Mouse (Mus musculus) kidney, postnatal 4 days (tissue): Measurements from ENCODE around the gene Dnajc28.
"Not testable (repeated sequence)": the region's sequence is repeated elsewhere in the genome, so short reads cannot be mapped to it uniquely, and the experiment has no call there.

Experiments used
- DNase-seq, 2 experiments: peaks; one replicate each; pipeline ENCODE4 v3.0.0; 2021; ENCODE audit warnings: mixed read lengths in 2 of 2

Gene Dnajc28

DNA sequence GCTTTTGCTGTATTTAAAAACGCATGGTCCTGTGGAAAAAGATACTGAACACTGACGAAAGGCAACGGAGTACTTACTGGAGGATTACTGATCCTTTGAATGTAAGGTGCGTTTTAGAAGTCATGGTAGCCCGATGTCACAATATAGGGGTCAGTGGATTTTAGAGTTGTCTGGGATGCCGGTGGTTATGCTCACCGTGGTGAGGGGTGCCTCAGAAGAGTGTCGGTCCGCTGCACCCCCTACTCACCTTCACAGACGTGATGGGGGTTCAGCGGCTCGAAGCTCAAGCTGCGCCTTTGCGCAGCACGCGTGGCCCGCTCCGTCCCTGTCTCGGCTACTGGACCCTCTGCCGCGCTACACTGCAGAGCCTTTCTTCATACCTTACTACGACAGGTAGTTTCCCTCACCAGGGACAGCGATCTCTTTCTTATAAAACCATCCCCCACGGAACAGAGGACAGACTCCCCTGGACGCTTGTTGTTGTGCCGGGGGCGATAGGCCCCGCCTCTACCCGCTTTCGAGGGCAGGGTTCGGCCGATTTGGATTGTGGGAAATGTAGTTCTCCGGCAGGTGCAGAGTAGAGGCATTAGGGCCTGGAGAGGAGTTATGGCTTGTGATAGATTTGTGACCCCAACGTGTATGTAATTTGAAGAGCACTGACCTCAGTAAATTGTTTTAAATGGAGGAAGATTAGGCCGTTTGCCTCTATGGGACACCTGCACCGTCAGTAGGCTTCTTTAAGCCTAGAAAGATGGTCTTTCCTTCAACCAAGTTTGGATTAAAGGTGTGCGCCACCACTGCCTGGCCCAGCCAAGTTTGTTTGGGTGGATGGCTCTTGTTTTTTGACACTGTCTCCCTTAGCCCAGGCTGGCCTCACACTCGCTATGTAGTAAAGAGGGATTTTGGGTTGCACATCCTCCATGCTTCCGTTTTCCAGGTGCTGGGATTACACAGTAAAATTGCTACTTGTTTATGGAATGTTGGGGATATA is at the start of gene Dnajc28:
Dnajc28 (minus strand) TSS at position 516 of the 991 bp plus-strand sequence.
- DNase-seq, result peak; percentile 80 to 84

DNA sequence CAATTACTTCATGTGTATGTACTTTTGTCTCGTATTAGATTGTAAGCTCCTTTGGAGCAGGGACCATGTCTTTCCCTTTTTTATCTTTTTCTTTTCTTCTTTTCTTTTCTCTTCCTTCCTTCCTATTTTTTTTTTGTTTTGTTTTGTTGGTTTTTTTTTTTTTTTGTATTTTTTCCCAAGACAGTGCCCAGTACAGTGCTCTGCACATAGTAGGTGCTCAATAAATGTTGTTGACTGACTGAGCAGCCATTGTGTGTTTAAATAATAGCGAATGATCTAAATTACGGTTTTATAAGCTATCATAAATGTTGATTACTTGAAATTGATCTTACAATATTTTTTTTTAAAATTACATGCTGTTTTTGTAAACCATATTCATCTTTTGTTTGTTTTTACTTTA is 45.0 kb upstream of the Dnajc28 start:
- no peak for DNase-seq

DNA sequence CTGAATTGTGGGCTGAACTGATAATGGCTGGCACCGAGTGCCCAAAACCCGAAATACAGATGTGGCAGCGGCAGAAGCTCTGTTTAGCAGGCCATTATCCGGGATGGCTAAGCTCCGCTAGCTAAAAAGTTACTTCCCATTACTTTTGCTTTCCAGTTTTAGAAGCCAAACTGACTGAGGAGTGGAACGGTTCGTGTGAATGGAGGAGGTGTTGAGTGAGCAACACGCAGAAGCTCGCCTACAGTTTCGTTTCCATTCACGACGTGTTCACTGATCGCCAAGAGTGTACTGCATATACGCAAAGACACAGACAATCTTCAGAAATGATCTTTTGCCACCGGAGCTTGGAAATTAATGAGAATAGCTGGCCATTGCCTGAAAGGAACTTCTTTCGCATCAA is 43.5 kb upstream of the Dnajc28 start:
- no peak for DNase-seq

DNA sequence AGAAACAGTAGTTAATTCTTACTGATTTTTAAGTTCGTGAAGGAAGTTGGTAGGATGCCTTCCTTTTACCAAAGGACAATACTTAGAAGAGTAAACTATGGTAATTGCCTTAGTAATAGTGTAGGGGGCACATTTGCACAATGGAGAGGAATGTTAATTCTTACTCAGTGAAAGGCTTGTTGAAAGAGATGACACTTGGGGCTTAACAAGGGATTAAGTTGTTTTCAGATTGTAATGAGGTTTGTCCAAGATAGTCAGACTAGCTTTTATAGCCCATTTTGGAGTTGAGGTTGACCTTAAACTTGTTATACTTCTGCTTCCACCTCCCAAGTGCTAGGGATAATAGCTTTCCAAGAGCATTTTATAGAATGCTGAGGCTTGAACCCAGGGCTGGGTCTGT is 42.6 kb upstream of the Dnajc28 start:
- no peak for DNase-seq

DNA sequence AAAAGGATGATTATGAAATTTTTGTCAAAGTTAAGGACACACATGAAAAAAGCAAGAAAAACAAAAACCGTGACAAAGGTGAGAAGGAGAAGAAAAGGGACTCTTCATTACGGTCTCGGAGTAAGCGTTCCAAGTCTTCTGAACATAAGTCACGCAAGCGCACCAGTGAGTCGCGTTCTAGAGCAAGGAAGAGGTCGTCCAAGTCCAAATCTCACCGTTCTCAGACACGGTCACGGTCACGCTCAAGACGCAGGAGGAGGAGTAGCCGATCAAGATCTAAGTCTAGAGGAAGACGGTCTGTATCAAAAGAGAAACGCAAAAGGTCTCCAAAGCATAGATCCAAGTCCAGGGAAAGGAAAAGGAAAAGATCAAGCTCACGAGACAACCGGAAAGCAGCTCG is 41.0 kb upstream of the Dnajc28 start:
- DNase-seq, result no peak

DNA sequence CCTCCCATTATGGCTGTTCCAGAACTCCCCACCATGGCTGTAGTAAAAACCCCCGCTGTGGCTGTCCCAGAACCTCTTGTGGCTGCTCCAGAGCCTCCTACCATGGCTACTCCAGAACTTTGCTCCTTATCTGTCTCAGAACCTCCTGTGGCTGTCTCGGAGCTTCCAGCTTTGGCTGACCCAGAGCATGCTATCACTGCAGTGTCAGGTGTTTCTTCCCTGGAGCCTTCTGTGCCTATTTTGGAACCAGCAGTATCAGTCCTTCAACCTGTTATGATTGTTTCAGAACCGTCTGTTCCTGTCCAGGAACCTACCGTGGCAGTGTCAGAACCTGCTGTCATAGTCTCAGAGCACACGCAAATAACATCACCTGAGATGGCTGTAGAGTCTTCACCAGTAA is 39.6 kb upstream of the Dnajc28 start:
- DNase-seq, result no peak

DNA sequence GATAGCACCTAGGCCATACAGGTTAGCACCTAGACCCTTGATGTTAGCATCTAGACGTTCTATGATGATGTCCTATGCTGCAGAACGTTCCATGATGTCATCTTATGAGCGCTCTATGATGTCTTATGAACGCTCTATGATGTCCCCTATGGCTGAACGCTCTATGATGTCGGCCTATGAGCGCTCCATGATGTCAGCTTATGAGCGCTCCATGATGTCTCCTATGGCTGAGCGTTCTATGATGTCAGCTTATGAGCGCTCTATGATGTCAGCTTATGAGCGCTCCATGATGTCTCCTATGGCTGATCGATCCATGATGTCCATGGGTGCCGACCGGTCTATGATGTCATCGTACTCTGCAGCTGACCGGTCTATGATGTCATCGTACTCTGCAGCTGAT is 38.5 kb upstream of the Dnajc28 start:
- DNase-seq, result no peak

DNA sequence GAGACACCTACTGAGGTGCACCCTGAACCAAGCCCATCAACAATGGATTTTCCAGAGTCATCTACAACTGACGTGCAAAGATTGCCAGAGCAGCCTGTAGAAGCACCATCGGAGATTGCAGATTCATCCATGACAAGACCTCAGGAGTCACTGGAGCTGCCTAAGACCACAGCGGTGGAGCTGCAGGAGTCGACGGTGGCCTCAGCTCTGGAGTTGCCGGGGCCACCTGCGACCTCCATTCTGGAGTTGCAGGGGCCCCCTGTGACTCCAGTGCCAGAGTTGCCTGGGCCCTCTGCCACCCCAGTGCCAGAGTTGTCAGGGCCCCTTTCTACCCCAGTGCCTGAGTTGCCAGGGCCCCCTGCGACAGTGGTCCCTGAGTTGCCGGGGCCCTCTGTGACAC is 36.5 kb upstream of the Dnajc28 start:
- DNase-seq, result no peak

DNA sequence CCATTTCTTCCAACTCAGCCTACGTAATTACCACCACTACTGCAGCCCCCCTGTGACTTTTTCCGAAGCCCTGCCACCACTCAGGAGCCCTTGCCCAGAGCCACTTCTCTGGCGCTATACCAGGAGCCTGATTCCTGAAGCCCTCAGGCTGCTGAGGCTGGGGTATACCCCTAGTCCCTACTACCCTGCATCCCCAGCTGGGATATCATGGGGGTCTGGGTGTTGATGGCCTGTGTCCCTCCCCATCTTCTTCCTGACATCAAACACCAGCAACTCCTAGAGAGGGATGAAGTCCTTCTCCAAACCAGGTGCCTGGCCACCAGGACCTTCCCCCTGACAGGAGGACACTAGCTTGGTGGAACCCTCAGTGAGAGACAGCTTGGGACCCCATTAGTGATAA is 33.4 kb upstream of the Dnajc28 start:
- no peak for DNase-seq

DNA sequence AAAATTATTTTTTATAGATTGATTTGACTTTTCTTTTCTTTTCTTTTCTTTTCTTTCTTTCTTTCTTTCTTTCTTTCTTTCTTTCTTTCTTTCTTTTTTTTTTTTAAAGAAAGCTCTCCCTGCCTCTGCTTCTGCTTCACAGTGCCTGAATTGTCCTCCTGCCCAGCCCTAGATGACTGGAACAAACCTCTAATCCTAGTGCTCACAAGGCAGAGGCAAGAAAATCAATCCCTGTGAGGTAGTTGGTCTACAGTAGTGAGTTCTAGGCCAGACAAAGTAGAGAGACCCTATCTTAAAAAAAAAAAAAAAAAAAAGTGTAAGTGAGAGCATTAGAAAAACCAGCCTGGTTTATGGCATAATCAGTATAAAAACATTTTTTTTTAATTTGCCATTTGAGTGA is 31.0 kb upstream of the Dnajc28 start:
- no peak for DNase-seq

DNA sequence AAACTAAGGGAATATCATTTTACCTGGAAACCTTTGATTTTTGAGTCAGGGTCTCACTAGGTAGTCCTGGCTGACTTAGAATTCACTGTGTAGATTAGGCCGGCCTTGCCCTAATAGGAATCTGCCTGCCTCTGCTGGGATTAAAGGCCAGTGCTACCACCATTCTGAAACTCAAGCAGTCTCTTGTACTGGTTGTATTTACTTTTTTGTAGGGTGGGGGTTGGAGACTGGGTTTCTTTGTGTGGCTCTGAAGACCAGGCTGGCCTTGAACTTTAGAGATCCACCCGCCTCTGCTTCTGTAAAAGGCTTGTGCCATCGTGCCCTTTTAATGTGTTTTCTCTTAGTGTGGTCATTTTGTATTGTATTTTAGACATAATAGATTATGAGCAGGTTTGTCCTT is 30.4 kb upstream of the Dnajc28 start:
- DNase-seq, result no peak

DNA sequence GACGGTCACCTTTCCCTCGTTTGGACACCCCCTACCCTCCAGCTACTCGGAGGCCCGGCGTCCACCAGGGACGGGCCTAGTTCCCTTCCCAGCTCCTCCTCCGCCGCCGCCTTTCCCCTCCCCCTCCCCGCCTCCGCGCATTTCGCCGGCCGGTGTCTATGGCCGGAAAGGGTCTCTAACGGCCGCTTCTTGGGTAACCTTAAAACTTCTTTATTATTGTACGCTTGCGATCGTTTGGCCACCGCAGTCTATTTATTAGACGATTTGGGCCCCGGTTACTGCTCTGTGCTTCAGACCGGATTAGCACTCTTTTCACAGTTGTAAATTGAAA is 29.4 kb upstream of the Dnajc28 start:
- DNase-seq, result peak; percentile 90 to 93

DNA sequence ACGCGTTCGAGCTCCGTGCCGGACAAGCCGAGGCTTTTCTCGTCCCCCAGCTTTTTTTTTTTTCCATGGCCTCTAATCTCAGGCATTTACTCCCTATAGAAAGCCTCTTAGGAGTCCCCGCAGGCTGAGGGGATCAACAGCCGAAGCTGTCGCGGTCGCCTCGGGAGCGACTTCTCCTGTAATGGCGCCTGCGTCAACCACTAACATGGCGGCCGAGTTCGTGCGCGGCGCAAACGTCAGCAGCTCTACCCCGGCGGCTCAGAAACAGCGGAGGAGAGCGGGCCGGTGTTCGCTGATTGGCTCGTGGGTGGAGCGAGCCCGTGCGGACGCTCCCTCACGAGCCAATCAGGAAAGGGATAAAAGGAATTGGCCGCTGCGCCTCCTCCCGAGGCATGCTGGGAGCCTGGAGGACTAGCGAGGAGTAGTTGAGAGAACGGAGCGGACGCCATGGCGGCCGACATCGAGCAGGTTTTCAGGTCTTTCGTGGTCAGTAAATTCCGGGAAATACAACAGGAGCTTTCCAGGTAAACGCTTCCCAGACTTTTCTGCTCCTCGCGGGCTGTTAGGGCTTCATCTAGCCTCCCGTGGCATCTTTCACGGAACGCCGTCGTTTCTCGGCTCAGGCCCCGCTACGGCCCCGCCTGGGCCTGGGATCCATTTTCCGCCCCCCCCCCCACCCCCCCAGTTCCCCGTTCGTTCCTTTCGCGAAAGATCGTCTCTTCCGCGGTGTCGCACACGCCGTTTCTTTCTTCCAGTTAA is 28.8 kb upstream of the Dnajc28 start, which contains the start of gene Son:
Son (plus strand) TSS at position 46 of the 759 bp plus-strand sequence.
- peak; percentile 94 to 98 for DNase-seq

DNA sequence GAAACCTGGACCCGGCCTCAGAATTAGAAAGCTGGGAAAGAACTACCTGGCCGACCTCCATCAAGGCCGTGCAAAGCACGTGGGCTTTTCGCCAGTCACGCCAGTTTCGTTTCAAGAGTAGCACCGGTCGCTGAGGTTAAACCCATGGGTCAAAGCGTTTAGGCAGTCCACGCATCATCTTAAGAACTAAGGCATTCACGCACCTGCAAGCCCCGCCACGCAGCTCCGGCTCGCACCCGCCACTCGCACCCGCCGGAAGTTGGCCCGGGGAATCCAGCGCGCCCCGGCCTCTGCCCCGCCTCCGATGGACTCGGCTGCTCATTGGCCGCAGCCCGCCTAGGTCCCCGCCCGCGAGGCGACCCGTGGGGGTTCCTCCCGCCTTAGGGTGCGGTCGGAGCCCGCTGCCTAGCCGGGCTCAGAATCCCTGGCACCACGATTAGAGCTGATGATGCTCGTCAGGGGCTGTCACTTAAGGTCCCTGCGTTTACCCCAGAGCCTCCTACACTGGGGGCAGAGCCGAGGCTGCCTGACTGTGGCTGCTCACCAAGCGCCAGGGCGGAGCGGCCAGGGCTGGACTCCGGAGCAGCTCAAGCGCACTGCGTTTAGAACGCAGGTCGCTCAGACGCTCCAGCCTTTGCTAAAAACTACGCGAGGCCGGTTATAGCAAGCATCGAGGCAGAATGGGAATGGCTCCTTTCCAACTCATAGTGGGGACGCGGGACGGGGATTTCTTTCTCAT is 28.0 kb upstream of the Dnajc28 start, which contains the start of gene Gart:
Gart (minus strand) TSS at position 272 of the 739 bp plus-strand sequence.
- peak; percentile 94 to 96 for DNase-seq

DNA sequence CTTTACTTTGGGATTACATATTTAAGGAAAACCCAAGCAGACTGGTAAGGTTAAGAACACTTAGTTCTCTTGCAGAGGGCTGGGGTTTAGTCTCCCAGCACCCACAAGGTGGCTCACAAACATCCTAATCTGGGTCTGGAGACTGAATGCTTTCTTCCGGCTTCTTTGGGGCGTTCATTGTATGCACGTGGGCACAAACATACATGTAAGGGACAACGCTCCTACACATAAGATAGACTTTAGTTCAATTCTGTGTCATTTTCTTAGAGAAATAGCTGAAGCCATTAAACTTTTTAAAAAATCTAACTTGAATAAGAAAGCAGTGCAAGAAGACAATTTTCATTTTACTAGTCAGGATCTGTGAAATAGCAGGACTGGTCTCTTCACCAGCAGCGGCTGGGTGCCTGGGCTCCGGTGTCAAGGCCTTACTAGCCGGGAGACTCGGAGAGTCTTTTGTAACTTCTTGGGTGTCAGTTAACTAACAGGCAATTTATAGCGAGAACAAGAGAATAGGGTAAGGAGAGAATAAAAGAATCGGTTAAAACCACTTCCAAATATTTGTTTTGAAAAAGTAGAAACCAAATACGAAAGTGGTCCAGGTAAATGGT is 27.3 kb upstream of the Dnajc28 start:
- DNase-seq, result peak in 1 of 2 experiments; percentile 35

DNA sequence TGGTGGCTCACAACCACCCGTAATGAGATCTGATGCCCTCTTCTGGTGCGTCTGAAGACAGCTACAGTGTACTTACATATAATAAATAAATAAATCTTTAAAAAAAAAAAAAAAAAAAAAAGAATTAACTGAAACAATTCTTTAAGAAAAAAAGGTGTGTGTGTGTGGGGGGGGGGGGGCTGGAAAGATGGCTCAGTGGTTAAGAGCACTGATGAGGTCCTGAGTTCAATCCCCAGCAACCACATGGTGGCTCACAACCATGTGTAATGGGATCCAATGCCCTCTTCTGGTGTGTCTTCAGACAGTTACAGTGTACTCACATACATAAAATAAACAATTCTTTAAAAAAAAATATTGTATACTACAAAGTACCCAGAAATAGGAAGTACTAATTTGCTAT is 26.6 kb upstream of the Dnajc28 start:
- not testable (repeated sequence) for DNase-seq

DNA sequence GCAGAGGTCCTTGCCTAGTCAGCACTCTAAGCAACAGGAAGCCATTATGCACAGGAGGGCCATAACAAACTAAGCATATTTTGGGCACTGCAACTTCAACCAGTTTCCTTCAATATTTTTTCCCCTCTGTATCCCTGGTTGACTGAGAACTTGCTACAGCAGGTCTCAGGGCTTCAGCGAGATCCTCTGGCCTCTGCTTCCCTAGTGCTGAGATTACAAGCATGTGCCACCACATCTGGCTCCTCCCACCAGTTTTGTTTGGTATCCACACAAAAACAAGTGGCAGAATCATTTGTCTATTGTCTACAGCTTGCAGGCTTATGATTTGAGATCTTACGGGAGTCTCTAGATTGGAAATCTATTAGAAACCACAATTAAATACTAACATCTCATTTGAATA is 26.1 kb upstream of the Dnajc28 start:
- DNase-seq, result no peak

DNA sequence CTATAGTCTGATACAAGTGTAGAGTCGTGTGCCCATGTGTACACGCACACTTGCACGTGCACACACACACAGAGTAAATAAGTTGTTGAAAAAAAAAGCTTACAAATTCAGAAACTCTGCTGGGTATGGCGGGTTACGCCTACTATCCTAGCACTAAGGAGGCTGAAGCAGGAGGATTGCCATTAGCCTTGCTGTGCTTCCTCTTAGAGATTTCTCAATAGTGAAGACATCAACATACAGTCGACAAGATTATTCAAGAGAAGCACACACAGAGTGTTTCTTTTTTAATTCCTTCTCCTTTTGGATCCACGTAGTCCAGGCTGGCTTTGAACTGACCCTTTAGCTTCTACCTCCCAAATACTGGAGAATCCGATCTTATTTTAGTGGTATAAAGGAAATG is 21.3 kb upstream of the Dnajc28 start:
- DNase-seq, result no peak

DNA sequence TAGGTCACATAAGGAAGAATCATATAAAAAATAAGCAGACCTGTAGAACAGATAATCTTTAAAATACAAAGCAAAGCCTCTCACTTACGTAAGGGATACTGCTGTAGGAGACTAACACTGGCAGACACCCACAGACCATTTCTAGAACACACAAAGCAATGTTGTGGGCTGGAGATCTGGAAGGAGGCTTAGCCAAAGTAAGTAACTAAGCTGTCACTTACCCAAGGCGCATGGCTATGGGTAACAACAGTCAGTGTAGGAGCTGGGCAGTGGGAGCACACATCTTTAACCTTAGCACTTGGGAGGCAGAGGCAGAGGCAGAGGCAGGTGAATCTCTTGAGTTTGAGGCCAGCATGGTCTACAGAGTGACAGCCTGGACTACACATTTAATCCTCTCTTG is 20.8 kb upstream of the Dnajc28 start:
- no peak for DNase-seq

DNA sequence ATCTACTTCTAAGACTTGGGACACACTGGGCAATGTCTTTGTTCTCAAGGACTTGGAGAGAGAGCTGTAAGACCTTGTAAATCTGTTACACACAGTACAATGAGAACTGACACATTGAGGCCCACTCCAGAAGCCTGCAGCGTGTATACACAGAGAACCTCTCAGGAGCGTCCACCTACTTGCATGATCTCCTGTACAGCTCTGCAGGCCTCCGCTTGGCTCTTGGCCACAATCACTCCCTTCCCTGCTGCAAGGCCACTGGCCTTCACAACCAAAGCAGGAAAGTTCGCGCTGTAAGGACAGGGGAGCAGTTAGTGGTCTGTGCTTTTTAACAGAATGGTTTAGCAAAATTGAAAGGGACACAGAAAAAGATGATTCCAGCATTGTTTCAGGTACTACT is 20.3 kb upstream of the Dnajc28 start:
- no peak for DNase-seq

DNA sequence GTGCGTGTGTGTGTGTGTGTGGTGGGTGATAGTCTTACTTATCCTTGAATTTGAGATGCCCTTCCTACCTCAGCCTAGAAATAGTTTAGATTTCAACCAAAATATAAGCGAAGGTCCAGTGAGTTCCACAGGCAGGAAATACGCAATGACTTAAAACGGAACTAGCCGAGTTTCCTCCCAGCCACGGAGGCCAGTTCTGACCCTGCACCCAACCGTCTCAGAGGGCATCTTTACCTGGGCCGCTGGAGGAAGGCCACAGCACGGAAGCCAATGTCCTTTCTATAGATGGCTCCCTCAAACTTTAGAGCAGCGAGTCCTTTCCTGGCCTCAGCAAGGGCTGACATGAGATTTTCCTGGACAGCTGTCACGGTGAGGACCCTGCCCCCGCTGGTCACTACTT is 14.8 kb upstream of the Dnajc28 start:
- DNase-seq, result no peak

DNA sequence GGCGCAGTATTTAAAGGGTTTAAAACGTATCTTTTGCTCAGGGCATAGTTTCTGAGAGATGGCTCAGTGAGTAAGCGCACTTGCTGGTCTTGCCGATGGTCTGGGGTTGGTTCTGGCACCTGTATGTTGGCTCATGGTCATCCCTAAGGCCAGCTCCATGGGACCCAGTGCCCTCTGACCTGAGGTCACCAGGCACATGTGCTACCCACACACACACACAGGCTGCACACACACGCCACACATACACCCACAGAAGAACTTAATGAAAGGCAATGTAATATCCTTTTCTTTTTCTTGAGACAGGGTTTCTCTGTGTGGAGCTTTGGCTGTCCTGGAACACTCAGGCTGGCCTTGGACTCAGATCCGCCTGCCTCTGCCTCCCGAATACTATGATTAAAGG is 14.1 kb upstream of the Dnajc28 start:
- no peak for DNase-seq

DNA sequence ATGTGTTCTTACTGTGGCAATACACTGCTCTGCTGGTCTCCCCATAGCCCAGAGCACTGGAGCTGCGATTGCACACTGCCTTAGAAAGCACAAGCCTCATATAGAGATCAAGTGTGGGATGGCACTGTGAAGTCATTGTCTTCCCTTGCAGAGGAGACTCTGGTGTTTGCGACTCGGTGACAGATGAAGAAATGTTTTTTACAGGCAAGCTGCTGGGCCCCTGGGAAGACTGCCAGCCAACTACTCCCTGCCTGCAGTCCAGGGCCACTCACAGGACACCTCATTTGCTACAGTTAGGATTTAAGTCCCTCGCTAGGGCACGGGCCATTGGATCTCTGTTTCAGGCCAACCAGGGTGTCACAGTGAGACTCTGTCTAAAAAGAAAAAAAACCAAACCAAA is 13.6 kb upstream of the Dnajc28 start:
- no peak for DNase-seq
